Mouse (Mus musculus) testis, adult 2 months (tissue): ENCODE data around the gene Slc38a6.

Experiments
- CTCF ChIP-seq: fragments of 200-500 bp; IDR thresholded peaks from 2 replicates; pipeline ENCODE4 v1.5.1; 2012; ENCODE audit warnings: low read depth, mild to moderate bottlenecking, inconsistent platforms, low read length, moderate library complexity; ENCODE audit not compliant: control insufficient read depth, insufficient read depth, insufficient replicate concordance
- POLR2A ChIP-seq: fragments of 200-500 bp; IDR thresholded peaks from 2 replicates; pipeline ENCODE4 v1.6.1; 2012; ENCODE audit warnings: low read depth, mild to moderate bottlenecking, inconsistent platforms, low read length, moderate library complexity; ENCODE audit not compliant: control insufficient read depth

- TF ChIP-seq CTCF (no peak), POLR2A (no peak)
Measured at GRCm38 (mm10) chr12:73332701-73333100, 46.1 kb downstream of the Slc38a6 start.
